Mouse (Mus musculus): ENCODE data around the gene Mrps27. TPM values are rescaled to one million over a fixed set of nuclear protein-coding genes. Genes with fewer than 3 reads are reported as not detected.
"Not testable (repeated sequence)": the region's sequence is repeated elsewhere in the genome, so short reads cannot be mapped to it uniquely, and the experiment has no call there.

Gene Mrps27
- polyA plus RNA-seq, 1 experiment: 9.5 TPM

GRCm38 (mm10) chr13:99314657-99315181, 29.9 kb upstream of the Mrps27 start:
- Histone ChIP-seq H3K4me3 (replicated peaks; ENCODE audit: extremely low read depth, low read depth, low read length) (no peak overlapping the region), H3K4me1 (ENCODE audit: control insufficient read depth, insufficient read depth, low read length) (no peaks in the 10 kb centered on the region)
- TF ChIP-seq POLR2A (IDR thresholded peaks at IDR 0.05; ENCODE audit: borderline replicate concordance, extremely low read depth, low read depth, low read length) (no peak), CTCF (IDR thresholded peaks at IDR 0.05; ENCODE audit: insufficient read depth, low read length) (no peak)
- no peak for DNase-seq
- 80% methylated on average over 15 of the region's 15 CpGs for WGBS

GRCm38 (mm10) chr13:99316366-99316765, 28.2 kb upstream of the Mrps27 start:
- DNase-seq: no peak
- WGBS: 61% methylated on average over 6 of the region's 6 CpGs
- H3K4me3 ChIP-seq (replicated peaks; ENCODE audit: extremely low read depth, low read depth, low read length): no peak overlapping the region
- TF ChIP-seq CTCF (IDR thresholded peaks at IDR 0.05; ENCODE audit: insufficient read depth, low read length) (no peak), POLR2A (IDR thresholded peaks at IDR 0.05; ENCODE audit: borderline replicate concordance, extremely low read depth, low read depth, low read length) (no peak)
- H3K4me1 ChIP-seq (ENCODE audit: control insufficient read depth, insufficient read depth, low read length): no peaks in the 10 kb centered on the region

- H3K4me1 ChIP-seq (ENCODE audit: control insufficient read depth, insufficient read depth, low read length): no peaks in the 10 kb centered on the region
- WGBS: 47% methylated on average over 4 of the region's 4 CpGs
- DNase-seq: peak; percentile 20
Observed at GRCm38 (mm10) chr13:99317058-99317457, 27.5 kb upstream of the Mrps27 start.

DNA sequence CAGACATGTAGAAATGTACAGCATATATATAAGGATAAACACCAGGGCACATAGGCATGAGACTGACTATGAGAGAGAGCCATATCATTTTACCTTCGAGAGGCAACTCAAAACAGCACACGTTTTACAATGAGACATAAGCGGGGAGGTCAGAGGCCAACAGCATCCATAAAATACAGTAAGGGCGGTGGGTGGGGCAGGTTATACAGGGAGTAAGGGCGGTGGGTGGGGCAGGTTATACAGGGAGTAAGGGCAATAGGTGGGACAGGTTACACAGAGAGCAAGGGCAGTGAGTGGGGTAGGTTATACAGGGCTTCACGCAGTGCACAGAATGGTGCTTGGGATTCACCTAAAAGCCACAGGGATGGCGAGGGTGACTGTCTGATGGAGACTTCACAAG, 24.1 kb upstream of the Mrps27 start:
- 93% methylated on average over 7 of the region's 7 CpGs for WGBS
- no peak for DNase-seq
- TF ChIP-seq CTCF (IDR thresholded peaks at IDR 0.05; ENCODE audit: insufficient read depth, low read length): no peak
- TF ChIP-seq POLR2A (IDR thresholded peaks at IDR 0.05; ENCODE audit: borderline replicate concordance, extremely low read depth, low read depth, low read length): no peak
- Histone ChIP-seq H3K4me1 (ENCODE audit: control insufficient read depth, insufficient read depth, low read length) (no peaks in the 10 kb centered on the region), H3K4me3 (replicated peaks; ENCODE audit: extremely low read depth, low read depth, low read length) (no peak overlapping the region)

More at GRCm38 (mm10) chr13:99317058-99317457, 27.5 kb upstream of the Mrps27 start:
- no peak overlapping the region for H3K4me3 ChIP-seq (replicated peaks; ENCODE audit: extremely low read depth, low read depth, low read length)
- TF ChIP-seq CTCF (IDR thresholded peaks at IDR 0.05; ENCODE audit: insufficient read depth, low read length) (no peak), POLR2A (IDR thresholded peaks at IDR 0.05; ENCODE audit: borderline replicate concordance, extremely low read depth, low read depth, low read length) (no peak)

DNA sequence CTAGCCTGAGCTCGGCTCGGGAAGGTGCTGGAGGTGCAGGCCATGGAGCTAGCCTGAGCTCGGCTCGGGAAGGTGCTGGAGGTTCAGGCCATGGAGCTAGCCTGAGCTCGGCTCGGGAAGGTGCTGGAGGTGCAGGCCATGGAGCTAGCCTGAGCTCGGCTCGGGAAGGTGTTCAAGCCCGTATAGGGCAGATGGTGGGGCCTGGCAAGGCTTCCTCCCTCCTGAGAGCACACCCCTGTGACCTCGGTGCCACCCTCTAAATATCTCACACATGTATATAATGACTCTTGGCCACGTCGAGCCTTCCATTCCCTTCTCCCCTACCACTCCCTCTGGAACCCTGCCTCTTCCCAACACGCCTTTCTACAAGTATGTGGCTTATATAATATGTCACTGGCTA, 21.7 kb upstream of the Mrps27 start:
- 85% methylated on average over 13 of the region's 13 CpGs for WGBS
- not testable (repeated sequence) for H3K4me1 ChIP-seq (ENCODE audit: control insufficient read depth, insufficient read depth, low read length); H3K4me3 ChIP-seq (replicated peaks; ENCODE audit: extremely low read depth, low read depth, low read length); DNase-seq

GRCm38 (mm10) chr13:99323632-99324336, 20.8 kb upstream of the Mrps27 start:
- Histone ChIP-seq H3K4me1 (ENCODE audit: control insufficient read depth, insufficient read depth, low read length) (no peaks in the 10 kb centered on the region), H3K4me3 (replicated peaks; ENCODE audit: extremely low read depth, low read depth, low read length) (no peak overlapping the region)
- no peak for DNase-seq
- no peak for TF ChIP-seq CTCF (IDR thresholded peaks at IDR 0.05; ENCODE audit: insufficient read depth, low read length)
- TF ChIP-seq POLR2A (IDR thresholded peaks at IDR 0.05; ENCODE audit: borderline replicate concordance, extremely low read depth, low read depth, low read length): no peak
- WGBS: 49% methylated on average over 7 of the region's 7 CpGs

DNA sequence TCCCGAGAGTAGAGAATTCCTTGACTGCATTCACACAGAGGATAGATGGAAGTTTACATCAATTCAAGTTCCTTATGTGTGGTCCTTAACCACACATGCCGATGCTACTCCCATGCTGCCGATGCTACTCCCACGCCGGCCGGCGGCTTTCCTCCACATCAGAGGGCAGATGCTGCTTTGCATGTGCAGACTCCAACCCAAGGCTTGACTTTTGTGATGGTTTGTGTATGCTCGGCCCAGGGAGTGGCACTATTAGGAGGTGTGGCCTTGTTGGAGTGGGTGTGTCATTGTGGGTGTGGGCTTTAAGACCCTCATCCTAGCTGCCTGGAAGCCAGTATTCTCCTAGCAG, 20.3 kb upstream of the Mrps27 start:
- not testable (repeated sequence) for H3K4me1 ChIP-seq (ENCODE audit: control insufficient read depth, insufficient read depth, low read length); DNase-seq; H3K4me3 ChIP-seq (replicated peaks; ENCODE audit: extremely low read depth, low read depth, low read length)
- whole genome bisulfite sequencing: 87% methylated on average over 8 of the region's 8 CpGs

GRCm38 (mm10) chr13:99331255-99331654, 13.3 kb upstream of the Mrps27 start:
- Histone ChIP-seq H3K4me3 (replicated peaks; ENCODE audit: extremely low read depth, low read depth, low read length) (no peak overlapping the region), H3K4me1 (ENCODE audit: control insufficient read depth, insufficient read depth, low read length) (no peaks in the 10 kb centered on the region)
- 80% methylated on average over 4 of the region's 4 CpGs for WGBS
- TF ChIP-seq POLR2A (IDR thresholded peaks at IDR 0.05; ENCODE audit: borderline replicate concordance, extremely low read depth, low read depth, low read length) (no peak), CTCF (IDR thresholded peaks at IDR 0.05; ENCODE audit: insufficient read depth, low read length) (no peak)
- DNase-seq: no peak

- H3K4me1 ChIP-seq (ENCODE audit: control insufficient read depth, insufficient read depth, low read length): no peaks in the 10 kb centered on the region
- no peak for DNase-seq
- 42% methylated on average over 6 of the region's 6 CpGs for WGBS
- TF ChIP-seq CTCF (IDR thresholded peaks at IDR 0.05; ENCODE audit: insufficient read depth, low read length) (no peak), POLR2A (IDR thresholded peaks at IDR 0.05; ENCODE audit: borderline replicate concordance, extremely low read depth, low read depth, low read length) (no peak)
- no peak overlapping the region for H3K4me3 ChIP-seq (replicated peaks; ENCODE audit: extremely low read depth, low read depth, low read length)
Observed at GRCm38 (mm10) chr13:99337510-99337909, 7.1 kb upstream of the Mrps27 start.

DNA sequence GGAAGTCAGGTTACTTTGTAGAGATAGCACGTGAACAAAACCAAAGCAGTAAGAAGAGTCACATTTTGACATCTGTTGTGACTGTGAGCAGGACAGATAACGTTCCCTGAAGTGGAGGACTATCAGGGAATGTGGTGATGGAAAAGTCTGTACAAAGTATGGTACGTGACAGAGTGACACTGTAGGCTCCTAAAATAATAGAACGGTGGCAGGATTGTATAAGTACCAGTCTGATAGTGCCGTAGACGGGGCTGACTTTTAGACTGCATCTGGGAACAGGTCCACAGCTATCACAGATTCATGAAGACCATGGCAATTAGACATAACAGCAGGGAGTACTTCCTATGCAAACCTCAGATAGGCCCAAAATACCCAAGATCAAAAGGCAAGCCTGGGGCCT, 3.1 kb upstream of the Mrps27 start:
- TF ChIP-seq CTCF (IDR thresholded peaks at IDR 0.05; ENCODE audit: insufficient read depth, low read length) (no peak), POLR2A (IDR thresholded peaks at IDR 0.05; ENCODE audit: borderline replicate concordance, extremely low read depth, low read depth, low read length) (no peak)
- no peak overlapping the region for H3K4me3 ChIP-seq (replicated peaks; ENCODE audit: extremely low read depth, low read depth, low read length)
- WGBS: 91% methylated on average over 6 of the region's 6 CpGs
- DNase-seq: no peak
- peaks cover 4% of the 10 kb centered on the region; the same call in 1 of the 2 replicates for H3K4me1 ChIP-seq (ENCODE audit: control insufficient read depth, insufficient read depth, low read length)

Measured in lung, adult 2 months (tissue).